Mouse (Mus musculus) embryonic fibroblast, embryonic 13.5 days (primary cell): ENCODE measurements around the gene Klf4.

ENCODE experiments used
- CTCF ChIP-seq: IDR thresholded peaks from 2 replicates; pipeline ENCODE4 v1.5.1; 2011; ENCODE audit warnings: mild to moderate bottlenecking, control low read depth, low read length, moderate library complexity, borderline replicate concordance; ENCODE audit not compliant: insufficient read depth
- POLR2A ChIP-seq: IDR thresholded peaks from 2 replicates; pipeline ENCODE4 v1.6.1; 2011; ENCODE audit warnings: low read depth, mild to moderate bottlenecking, control low read depth, low read length, moderate library complexity

DNA sequence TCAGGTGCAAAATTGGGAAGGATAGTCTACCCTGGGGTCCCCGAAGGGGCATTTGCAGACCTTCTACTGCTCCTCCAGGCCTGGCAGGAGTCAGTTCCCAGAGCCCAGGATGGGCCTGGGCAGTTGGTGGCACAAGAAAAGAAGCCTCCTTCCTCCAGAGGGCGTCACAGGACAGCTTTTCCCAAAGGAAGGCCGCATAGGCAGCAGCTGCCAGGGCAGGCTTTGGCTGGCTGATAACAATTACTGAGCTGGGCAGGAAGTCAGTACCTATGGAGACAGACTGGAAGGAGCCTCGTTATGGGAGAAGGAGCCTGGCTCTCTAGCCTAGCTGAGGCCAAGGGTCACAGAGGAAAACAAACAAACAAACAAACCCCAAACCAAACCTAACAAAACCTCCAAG, 54.3 kb downstream of the Klf4 start:
- no peak for TF ChIP-seq CTCF
- TF ChIP-seq POLR2A = no peak
